Mouse (Mus musculus) yolk sac, embryonic 10.5 days (tissue): ENCODE results near the gene Gm11596.
"Not testable (repeated sequence)": the region's sequence is repeated elsewhere in the genome, so short reads cannot be mapped to it uniquely, and the experiment has no call there.

Experiments used
- DNase-seq: peaks from one replicate; pipeline ENCODE4 v3.0.0-alpha.2; 2017; ENCODE audit warnings: low spot score

Gm11596 gene

DNA sequence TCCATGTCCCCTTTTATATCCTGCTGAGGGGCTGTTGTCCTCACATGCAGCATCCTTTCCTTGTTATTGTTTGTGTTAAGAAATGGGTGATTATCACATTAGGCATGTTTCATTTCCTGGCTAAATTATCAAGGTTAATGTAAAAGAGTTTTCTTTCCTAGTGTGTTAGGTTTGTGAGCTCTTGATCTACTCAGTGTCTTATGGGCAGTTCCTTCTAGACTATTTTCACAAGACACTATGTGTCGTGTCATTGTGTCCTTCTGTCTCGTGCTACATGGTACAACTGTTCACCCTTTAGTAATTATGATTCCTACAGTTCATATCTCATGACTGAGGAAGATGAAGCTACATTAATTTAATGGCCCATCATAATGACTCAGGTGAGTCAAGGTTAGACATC, at the start of gene Gm11596:
Gene Gm11596 (minus strand): TSS at position 101 of the 400 bp plus-strand sequence.
- no peak for DNase-seq

DNA sequence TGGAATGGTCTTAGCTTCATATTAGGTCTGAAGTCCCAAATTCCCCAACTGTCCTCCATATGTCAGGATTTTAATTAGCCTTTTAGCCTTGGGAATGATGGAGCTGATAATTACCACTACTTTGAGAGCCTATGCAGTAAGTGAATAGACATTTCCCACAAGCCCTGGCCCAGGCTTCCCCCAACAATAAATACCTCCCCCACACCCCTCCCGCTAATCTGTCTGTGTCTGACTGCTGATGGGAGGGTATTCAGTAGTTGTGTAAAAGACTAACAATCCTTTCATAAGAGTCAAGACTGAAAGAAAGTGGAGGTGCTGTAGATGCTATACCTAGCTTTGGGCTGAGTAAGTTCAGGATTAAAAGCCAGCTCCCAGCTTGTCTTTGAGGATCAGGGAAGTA, 48.9 kb upstream of the Gm11596 start:
- DNase-seq = no peak

DNA sequence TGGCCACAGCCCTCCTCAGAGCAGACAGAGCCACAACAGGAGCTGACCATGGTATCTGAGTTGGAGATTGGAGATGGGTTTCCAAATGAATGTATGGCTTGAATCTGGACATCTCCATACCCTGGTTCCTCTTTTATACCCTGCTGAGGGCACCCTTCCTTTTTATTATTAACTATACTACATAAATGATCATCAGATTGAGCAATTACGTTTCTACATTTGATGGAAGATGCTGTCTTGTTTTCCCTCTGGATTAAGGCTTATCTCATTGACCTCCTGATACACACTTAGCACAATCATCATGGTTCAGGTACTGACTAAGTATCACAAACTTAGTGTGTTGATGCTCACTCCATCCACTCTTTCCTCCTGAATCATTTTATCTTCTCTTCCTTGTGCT, 44.7 kb upstream of the Gm11596 start, which contains the start of gene 2300003K06Rik:
Gene 2300003K06Rik (minus strand): TSS at position 101 of the 400 bp plus-strand sequence.
- no peak for DNase-seq

DNA sequence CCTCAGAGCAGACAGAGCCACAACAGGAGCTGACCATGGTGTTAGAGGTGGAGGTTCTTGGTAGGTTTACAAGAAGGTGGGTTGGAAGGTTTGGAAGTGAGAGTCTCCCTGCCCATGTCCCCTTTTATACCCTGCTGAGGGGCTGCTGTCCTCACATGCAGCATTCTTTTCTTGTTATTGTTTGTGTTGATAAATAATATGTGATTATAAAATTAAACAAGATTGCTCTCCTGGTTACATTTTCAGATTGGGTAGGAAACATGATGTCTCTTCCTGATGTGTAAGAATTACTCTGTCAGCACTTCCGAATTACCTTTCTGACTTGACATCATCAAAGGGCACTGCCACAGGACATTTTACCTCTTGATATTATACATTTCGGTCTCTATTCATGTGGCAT, 22.3 kb upstream of the Gm11596 start, which contains the start of gene Gm11564:
Gene Gm11564 (minus strand): TSS at position 101 of the 400 bp plus-strand sequence.
- DNase-seq = not testable (repeated sequence)

DNA sequence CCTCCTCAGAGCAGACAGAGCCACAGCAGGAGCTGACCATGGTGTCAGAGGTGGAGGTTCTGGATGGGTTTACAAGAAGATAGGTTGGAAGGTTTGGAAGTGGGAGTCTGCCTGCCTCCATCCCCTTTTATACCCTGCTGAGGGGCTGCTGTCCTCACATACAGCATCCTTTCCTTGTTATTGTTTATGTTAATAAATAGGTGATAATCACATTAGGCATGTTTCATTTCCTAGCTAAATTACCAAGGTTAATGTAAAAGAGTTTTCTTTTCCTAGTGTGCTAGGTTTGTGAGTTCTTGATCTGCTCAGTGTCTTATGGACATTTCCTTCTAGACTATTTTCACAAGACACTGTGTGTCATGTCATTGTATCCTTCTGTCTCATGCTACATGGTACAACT, 16.5 kb upstream of the Gm11596 start, which contains the start of gene Krtap4-13:
Gene Krtap4-13 (minus strand): TSS at position 101 of the 400 bp plus-strand sequence.
- DNase-seq = not testable (repeated sequence)

DNA sequence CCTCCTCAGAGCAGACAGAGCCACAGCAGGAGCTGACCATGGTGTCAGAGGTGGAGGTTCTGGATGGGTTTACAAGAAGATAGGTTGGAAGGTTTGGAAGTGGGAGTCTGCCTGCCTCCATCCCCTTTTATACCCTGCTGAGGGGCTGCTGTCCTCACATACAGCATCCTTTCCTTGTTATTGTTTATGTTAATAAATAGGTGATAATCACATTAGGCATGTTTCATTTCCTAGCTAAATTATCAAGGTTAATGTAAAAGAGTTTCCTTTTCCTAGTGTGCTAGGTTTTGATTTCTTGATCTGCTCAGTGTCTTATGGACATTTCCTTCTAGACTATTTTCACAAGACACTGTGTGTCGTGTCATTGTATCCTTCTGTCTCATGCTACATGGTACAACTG, 11.1 kb upstream of the Gm11596 start, which contains the start of gene Gm11554:
Gene Gm11554 (minus strand): TSS at position 101 of the 400 bp plus-strand sequence.
- DNase-seq = not testable (repeated sequence)

DNA sequence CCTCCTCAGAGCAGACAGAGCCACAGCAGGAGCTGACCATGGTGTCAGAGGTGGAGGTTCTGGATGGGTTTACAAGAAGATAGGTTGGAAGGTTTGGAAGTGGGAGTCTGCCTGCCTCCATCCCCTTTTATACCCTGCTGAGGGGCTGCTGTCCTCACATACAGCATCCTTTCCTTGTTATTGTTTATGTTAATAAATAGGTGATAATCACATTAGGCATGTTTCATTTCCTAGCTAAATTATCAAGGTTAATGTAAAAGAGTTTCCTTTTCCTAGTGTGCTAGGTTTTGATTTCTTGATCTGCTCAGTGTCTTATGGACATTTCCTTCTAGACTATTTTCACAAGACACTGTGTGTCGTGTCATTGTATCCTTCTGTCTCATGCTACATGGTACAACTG, 5.6 kb upstream of the Gm11596 start, which contains the start of gene Gm11569:
Gene Gm11569 (minus strand): TSS at position 101 of the 400 bp plus-strand sequence.
- not testable (repeated sequence) for DNase-seq

DNA sequence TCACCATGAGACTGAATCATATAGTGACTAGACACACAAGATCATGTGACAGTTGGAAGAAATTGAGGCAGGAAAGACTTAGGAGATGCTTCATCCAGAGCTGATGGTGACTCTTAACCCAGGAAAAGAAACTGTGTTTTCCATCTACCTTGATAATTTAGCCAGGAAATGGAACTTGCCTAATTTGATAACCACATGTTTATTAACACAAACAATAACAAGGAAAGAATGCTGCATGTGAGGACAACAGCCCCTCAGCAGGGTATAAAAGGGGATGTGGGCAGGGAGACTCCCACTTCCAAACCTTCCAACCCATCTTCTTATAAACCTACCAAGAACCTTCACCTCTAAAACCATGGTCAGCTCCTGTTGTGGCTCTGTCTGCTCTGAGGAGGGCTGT, 8.4 kb downstream of the Gm11596 start, which contains the start of gene Krtap4-9:
Gene Krtap4-9 (plus strand): TSS at position 301 of the 400 bp plus-strand sequence.
- not testable (repeated sequence) for DNase-seq

DNA sequence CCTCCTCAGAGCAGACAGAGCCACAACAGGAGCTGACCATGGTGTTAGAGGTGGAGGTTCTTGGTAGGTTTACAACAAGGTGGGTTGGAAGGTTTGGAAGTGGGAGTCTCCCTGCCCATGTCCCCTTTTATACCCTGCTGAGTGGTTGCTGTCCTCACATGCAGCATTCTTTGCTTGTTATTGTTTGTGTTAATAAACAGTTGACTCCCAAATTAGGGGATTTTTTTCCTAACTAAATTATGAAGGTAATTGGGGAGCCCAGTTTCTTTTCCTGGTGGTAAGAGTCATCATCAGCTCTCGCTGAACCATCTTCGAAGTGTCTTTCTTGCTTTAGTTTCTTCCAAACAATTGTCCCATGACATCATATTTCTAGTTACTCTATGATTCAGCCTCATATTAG, 12.7 kb downstream of the Gm11596 start, which contains the start of gene Krtap4-8:
Gene Krtap4-8 (minus strand): TSS at position 101 of the 400 bp plus-strand sequence.
- DNase-seq = no peak

DNA sequence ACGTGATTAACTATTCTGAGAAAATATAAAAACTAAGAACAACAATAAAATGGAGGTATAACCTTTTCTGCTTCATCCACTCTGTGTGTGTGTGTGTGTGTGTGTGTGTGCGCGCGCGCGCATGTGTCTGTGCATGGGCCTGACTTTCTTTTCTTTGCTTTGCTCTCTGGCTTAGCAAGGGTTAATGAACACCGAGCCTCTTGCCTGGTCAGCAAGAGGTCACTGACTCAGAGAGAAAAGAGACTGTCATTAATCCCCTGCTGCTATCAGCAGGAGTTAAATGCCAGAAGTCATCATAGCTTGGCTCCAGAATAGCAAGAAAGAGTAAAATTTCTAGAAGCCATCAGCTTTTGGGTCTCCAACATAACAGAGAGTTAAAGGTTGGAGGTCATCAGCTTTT, 14.9 kb downstream of the Gm11596 start:
- DNase-seq = peak; percentile 48

DNA sequence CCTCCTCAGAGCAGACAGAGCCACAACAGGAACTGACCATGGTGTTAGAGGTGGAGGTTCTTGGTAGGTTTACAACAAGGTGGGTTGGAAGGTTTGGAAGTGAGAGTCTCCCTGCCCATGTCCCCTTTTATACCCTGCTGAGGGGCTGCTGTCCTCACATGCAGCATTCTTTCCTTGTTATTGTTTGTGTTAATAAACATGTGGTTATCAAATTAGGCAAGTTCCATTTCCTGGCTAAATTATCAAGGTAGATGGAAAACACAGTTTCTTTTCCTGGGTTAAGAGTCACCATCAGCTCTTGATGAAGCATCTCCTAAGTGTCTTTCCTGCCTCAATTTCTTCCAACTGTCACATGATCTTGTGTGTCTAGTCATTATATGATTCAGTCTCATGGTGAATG, 20.5 kb downstream of the Gm11596 start, which contains the start of gene Gm11595:
Gene Gm11595 (minus strand): TSS at position 101 of the 400 bp plus-strand sequence.
- not testable (repeated sequence) for DNase-seq

DNA sequence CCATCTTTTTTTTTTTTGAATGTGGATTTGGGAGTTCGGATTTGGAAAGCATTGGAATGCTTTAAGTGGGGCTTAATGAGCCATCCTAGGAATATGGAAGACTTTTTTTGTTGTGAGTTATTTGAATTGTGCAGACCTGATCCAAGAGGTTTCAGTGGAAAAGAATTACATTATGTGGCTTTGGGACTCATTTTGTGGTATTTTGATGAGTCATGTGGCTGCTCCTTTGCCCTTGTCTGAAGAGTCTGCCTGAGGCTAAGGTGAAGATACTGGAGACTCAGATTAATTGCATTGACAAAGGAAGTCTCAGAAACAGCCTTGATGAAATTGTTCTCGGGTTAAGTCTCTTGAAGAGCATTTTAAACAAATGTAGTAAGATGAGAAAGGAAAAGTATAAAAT, 24.9 kb downstream of the Gm11596 start:
- no peak for DNase-seq

DNA sequence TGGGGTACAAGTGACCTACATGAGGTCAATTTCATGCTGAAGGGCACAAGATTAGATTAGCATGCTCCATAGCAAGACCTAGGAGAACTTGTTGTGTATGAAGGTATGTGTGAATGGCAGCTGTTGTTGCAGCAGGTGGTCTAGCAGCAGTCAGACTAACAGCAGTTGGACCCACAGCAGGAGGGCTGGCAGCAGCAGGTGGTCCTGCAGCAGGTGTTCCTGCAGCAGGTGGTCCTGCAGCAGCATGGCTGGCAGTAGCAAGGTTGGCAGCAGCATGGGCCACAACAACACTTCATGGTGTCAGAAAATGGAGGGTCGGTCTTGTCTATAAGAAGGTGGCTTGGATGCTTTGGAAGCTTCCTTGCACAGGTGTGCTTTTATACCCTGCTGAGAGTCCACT, 34.4 kb downstream of the Gm11596 start:
- no peak for DNase-seq

DNA sequence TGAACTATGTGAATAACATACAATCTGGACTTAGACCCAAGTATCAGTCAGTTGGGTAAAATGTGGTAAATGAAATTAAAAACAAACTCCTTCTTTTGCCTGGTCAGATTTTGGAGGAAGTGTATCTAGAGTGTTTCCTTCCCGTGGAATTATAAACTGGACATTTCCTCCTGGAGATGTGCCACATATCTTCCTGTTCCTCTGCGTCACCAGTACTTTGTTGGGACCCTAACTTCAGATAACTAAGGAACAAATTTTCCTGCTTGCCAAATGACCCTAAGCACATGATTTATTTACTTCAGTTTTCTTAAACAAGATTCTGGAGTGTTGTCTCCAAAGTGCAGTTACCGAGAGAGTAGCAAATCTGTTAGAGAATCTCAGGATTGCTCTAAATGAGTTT, 49.3 kb downstream of the Gm11596 start:
- no peak for DNase-seq
